ENCODE assay signal across 29 mouse cellular contexts in the genomic region with DNA sequence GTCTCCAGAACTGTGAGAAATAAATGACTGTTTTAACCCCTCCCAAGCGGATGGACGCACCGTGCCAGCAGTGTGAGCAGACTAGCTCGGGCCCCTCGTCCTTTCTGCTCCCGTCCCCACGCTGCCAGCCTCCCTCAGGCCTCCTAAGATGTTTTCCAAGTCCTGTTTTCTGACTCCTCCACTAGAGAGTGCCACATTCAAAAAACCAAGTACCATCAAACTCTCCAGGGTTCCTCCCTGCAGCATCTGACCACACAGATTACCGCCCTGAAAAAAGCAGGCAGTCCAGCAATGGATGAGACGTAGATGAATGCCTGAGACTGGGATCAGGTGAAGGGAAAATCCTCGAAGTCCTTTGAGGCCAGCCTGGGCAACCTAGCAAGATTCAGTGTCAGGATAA. TPM values are rescaled to one million over a fixed set of nuclear protein-coding genes. Genes with fewer than 3 reads are reported as not detected.
A peak's percentile ranks its signal among the peaks of the same experiment; 100 is the strongest.
DNase-seq lines count a peak whose midpoint lies in the region; ATAC-seq and TF ChIP-seq lines count a peak whose summit lies in the region.
"Had no signal": no experiment of that assay in that cellular context is flagged by ENCODE, and none has a peak within 500 bp of the region (broad histone marks: within the 10 kb centered on the region; RNA-seq: fewer than 3 reads in every experiment).

No protein-coding gene starts in this region.

- H3K9ac ChIP-seq in stomach, postnatal 0 days (ENCODE audit: low read length) = no peak overlapping the region
- H3K9ac ChIP-seq: embryonic facial prominence, embryonic 12.5 days; forebrain, embryonic 15.5 days; liver, embryonic 14.5 days; midbrain, embryonic 15.5 days; neural tube, embryonic 15.5 days; stomach, embryonic 15.5 days had no signal

- no peak for TF ChIP-seq EP300 in stomach, postnatal 0 days (optimal IDR thresholded peaks at IDR 0.05)

- H3K27me3 ChIP-seq in Patski = no peaks in the 10 kb centered on the region
- no peaks in the 10 kb centered on the region for H3K27me3 ChIP-seq in stomach, postnatal 0 days (ENCODE audit: control insufficient read depth, insufficient read depth, low read length)
- H3K27me3 ChIP-seq: forebrain, embryonic 15.5 days; midbrain, embryonic 15.5 days; neural tube, embryonic 15.5 days; stomach, embryonic 15.5 days had no signal

- H3K9me3 ChIP-seq in stomach, postnatal 0 days (ENCODE audit: control insufficient read depth, low read length) = no peaks in the 10 kb centered on the region
- H3K9me3 ChIP-seq: embryonic facial prominence, embryonic 12.5 days; forebrain, embryonic 15.5 days; midbrain, embryonic 10.5 days; midbrain, embryonic 15.5 days; neural tube, embryonic 15.5 days; stomach, embryonic 15.5 days had no signal

- POLR2A ChIA-PET in Patski (lab: Charles Lee) = no interaction called here

- H3K4me3 ChIP-seq in layer of hippocampus, adult 2 months = no peak overlapping the region
- no peak overlapping the region for H3K4me3 ChIP-seq in stomach, postnatal 0 days (ENCODE audit: low read depth, low read length)
- H3K4me3 ChIP-seq: embryonic facial prominence, embryonic 12.5 days; forebrain, embryonic 15.5 days; midbrain, embryonic 10.5 days; midbrain, embryonic 15.5 days; neural tube, embryonic 15.5 days; stomach, embryonic 15.5 days had no signal

- no peak overlapping the region for H3K27ac ChIP-seq in layer of hippocampus, adult 2 months
- H3K27ac ChIP-seq in stomach, postnatal 0 days (replicated peaks) = no peak overlapping the region
- H3K27ac ChIP-seq: embryonic facial prominence, embryonic 12.5 days; forebrain, embryonic 15.5 days; liver, embryonic 14.5 days; midbrain, embryonic 10.5 days; midbrain, embryonic 15.5 days; neural tube, embryonic 15.5 days; stomach, embryonic 15.5 days had no signal

- peak; percentile 31 for DNase-seq in adrenal gland, postnatal 14 days
- no peak for DNase-seq in adrenal gland, postnatal 4 days (ENCODE audit: low spot score in 2 of 2)
- no peak for DNase-seq in layer of hippocampus, adult 2 months (ENCODE audit: low spot score in 2 of 2)
- DNase-seq in layer of hippocampus, postnatal 25 days (ENCODE audit: extremely low spot score in 1 of 2, low spot score in 1 of 2) = no peak
- DNase-seq in Patski (ENCODE audit: low read depth, low spot score) = no peak
- no peak for DNase-seq in stomach, postnatal 0 days (ENCODE audit: low spot score)
- no peak for DNase-seq in cerebellum, adult 11 months
- DNase-seq: cerebellum, adult 9-10 months; cerebellum, postnatal 36 days; embryo, embryonic 11 days; heart, postnatal 14 days; kidney, adult 9 months; kidney, postnatal 25 days; layer of hippocampus, postnatal 36 days; liver; lung, adult 2 months; lung, postnatal 14 days; retina, postnatal 1 day; right cerebral cortex, postnatal 14 days; thymus, postnatal 14 days had no signal

- no peaks in the 10 kb centered on the region for H3K4me1 ChIP-seq in stomach, postnatal 0 days (replicated peaks; ENCODE audit: control insufficient read depth, insufficient read depth)

- in situ Hi-C loops in Patski (cut with MboI; ENCODE audit: low pct_unique_long_range_greater_than_20kb) = no loop called here

- H3K36me3 ChIP-seq in stomach, postnatal 0 days (ENCODE audit: control insufficient read depth, insufficient read depth, low read length) = no peaks in the 10 kb centered on the region
- H3K36me3 ChIP-seq: forebrain, embryonic 15.5 days; midbrain, embryonic 15.5 days; stomach, embryonic 15.5 days had no signal

- TF ChIP-seq CTCF in layer of hippocampus, adult 2 months (conservative IDR thresholded peaks at IDR 0.05) = peak; percentile 43
- TF ChIP-seq CTCF in Patski (IDR thresholded peaks at IDR 0.05) = peak; percentile 7
- TF ChIP-seq CTCF in stomach, postnatal 0 days (IDR thresholded peaks at IDR 0.05; ENCODE audit: low read depth) = 0 out of 2 replicates have a peak, but pooled peaks have one; percentile 26

- H3K4me2 ChIP-seq in stomach, postnatal 0 days (replicated peaks; ENCODE audit: low read depth) = no peak overlapping the region
- H3K4me2 ChIP-seq: embryonic facial prominence, embryonic 12.5 days; forebrain, embryonic 15.5 days; midbrain, embryonic 15.5 days; neural tube, embryonic 15.5 days; stomach, embryonic 15.5 days had no signal

- WGBS in stomach, postnatal 0 days = 64% methylated on average over 10 of the region's 10 CpGs

- CTCF ChIA-PET in Patski (lab: Charles Lee) = interaction anchor here (0.7 kb wide), 1 partner anchor 105 kb away, joined by 4 read pairs; no protein-coding TSS in a partner anchor

- ATAC-seq in Patski = no peak
- ATAC-seq in stomach, postnatal 0 days (ENCODE audit: low FRiP score, low TSS enrichment) = no peak
- ATAC-seq: CD4-positive, CD25-positive, alpha-beta regulatory T cell, adult 4 months; forebrain, embryonic 15.5 days; hindbrain, embryonic 16.5 days; midbrain, embryonic 15.5 days had no signal

RNA-seq across cellular contexts. Expression of a gene that starts 4.4 kb away (rescaled TPM):
- total RNA-seq in adrenal gland, postnatal 14 days (2021) = 82.8 and 109 TPM in 2 replicates
- 10 to 100 TPM; 60.4 to 67.4 TPM for total RNA-seq in adrenal gland, postnatal 4 days (2021)
- total RNA-seq in layer of hippocampus, adult 2 months (2021) = 10 to 100 TPM; 93.1 to 96.0 TPM
- 10 to 100 TPM; 90.9 to 94.0 TPM for total RNA-seq in layer of hippocampus, postnatal 25 days (2021)
- 19.7 TPM for polyA plus RNA-seq in Patski (2021)
- polyA plus RNA-seq in stomach, postnatal 0 days (2015; fragmentation: Nextera tagmentation; extraction: Ambion mirVana) = 5.4 and 5.6 TPM in 2 replicates
